Mouse (Mus musculus) embryonic facial prominence, embryonic 12.5 days (tissue): Measurements from ENCODE around the gene 4930432K21Rik. TPM values are rescaled to one million over a fixed set of nuclear protein-coding genes. Genes with fewer than 3 reads are reported as not detected.
A peak's percentile ranks its signal among the peaks of the same experiment; 100 is the strongest.

Source experiments
- ATAC-seq: fragments of 200-750 bp; cut with Nextera tagmentation; 2 replicates; pipeline ENCODE4 v1.8.0; 2017; ENCODE audit not compliant: insufficient number of reproducible peaks, insufficient read depth, low FRiP score, low TSS enrichment
- H3K27ac ChIP-seq: fragments of 300-500 bp; sonication (generic); 2 replicates; pipeline ENCODE4 v1.5.1; 2016; ENCODE audit warnings: mild to moderate bottlenecking
- H3K27me3 ChIP-seq: fragments of 300-500 bp; sonication (generic); 2 replicates; pipeline ENCODE4 v1.6.1; 2016; ENCODE audit warnings: mild to moderate bottlenecking, moderate library complexity
- H3K36me3 ChIP-seq: fragments of 300-500 bp; sonication (generic); 2 replicates; pipeline ENCODE4 v1.6.1; 2016; ENCODE audit warnings: mild to moderate bottlenecking
- H3K4me1 ChIP-seq: fragments of 300-500 bp; sonication (generic); 2 replicates; pipeline ENCODE4 v1.6.1; 2016
- H3K4me2 ChIP-seq: fragments of 300-500 bp; sonication (generic); replicated peaks from 2 replicates; pipeline ENCODE4 v1.6.1; 2016; ENCODE audit warnings: mild to moderate bottlenecking, moderate library complexity
- H3K4me3 ChIP-seq: fragments of 300-500 bp; sonication (generic); 2 replicates; pipeline ENCODE4 v1.5.1; 2016; ENCODE audit warnings: mild to moderate bottlenecking
- H3K9ac ChIP-seq: fragments of 300-500 bp; sonication (generic); 2 replicates; pipeline ENCODE4 v1.6.1; 2016; ENCODE audit warnings: mild to moderate bottlenecking, moderate library complexity
- H3K9me3 ChIP-seq: fragments of 300-500 bp; sonication (generic); 2 replicates; pipeline ENCODE4 v1.6.1; 2016; ENCODE audit warnings: mild to moderate bottlenecking, moderate library complexity
- WGBS: fragments of 180-500 bp; shearing (Covaris S2); methylation state at CpG from one replicate; pipeline ENCODE4 v1.1.7; 2016; 5-methylcytosine and 5-hydroxymethylcytosine counted together
- polyA plus RNA-seq: library from polyadenylated mRNA; unstranded; fragments of >200 nt; fragmentation: Nextera tagmentation; extraction: Ambion mirVana; gene quantifications from 2 replicates; pipeline ENCODE4 v1.2.1, GENCODE M21; 2016

Gene 4930432K21Rik
- polyA plus RNA-seq, 1 experiment from 2014 or later = 2.4 TPM

DNA sequence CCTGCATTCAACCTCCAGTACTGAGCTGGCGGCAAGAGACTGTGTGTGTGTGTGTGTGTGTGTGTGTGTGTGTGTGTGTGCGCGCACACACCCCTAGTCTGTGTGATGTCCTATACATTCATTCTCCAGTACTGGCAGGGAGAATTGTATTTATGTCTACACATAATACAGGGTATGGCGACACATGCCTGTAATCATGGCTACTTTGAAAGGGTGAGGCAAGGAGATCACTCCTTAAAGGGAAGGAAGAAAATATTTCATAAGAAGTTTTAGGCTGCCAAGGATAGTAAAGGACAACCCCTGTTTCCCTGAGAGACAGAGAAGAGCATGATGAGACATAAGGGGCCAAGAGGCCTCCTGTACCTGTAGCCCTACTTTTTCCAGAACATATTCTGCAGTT is 9.8 kb downstream of the 4930432K21Rik start:
- H3K9me3 ChIP-seq = no peaks in the 10 kb centered on the region
- no peak for ATAC-seq
- H3K9ac ChIP-seq = no peak overlapping the region
- H3K4me2 ChIP-seq = no peak overlapping the region
- no peaks in the 10 kb centered on the region for H3K4me1 ChIP-seq
- no peaks in the 10 kb centered on the region for H3K27me3 ChIP-seq
- H3K27ac ChIP-seq = no peak overlapping the region
- 93% methylated on average over 4 of the region's 4 CpGs for WGBS
- H3K4me3 ChIP-seq = no peak overlapping the region
- H3K36me3 ChIP-seq = peaks cover 24% of the 10 kb centered on the region

DNA sequence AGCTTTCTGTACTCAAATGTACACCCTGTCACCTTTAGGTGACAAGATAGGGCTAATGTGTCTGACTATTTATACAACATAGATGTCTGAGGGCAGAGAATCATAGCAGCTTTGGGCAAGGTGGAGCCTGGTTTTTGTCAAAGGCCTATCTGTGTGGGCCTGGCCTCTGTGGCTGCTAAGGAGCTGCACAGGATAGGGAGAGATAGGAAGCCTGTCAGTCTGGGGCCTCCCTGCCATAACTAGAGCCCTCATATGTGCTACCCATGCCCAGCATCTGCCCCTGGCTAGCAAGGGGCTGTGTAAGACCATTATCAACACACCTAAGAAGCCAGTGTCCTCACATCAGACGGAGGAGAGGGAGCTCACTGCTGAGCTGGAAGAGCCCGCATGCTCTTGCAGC is 19.9 kb downstream of the 4930432K21Rik start:
- Histone ChIP-seq H3K4me1 (no peaks in the 10 kb centered on the region), H3K4me2 (no peak overlapping the region), H3K9me3 (no peaks in the 10 kb centered on the region), H3K27ac (no peak overlapping the region), H3K27me3 (no peaks in the 10 kb centered on the region), H3K9ac (no peak overlapping the region), H3K4me3 (no peak overlapping the region), H3K36me3 (peaks cover 27% of the 10 kb centered on the region)
- WGBS = 89% methylated on average over 2 of the region's 2 CpGs
- no peak for ATAC-seq

DNA sequence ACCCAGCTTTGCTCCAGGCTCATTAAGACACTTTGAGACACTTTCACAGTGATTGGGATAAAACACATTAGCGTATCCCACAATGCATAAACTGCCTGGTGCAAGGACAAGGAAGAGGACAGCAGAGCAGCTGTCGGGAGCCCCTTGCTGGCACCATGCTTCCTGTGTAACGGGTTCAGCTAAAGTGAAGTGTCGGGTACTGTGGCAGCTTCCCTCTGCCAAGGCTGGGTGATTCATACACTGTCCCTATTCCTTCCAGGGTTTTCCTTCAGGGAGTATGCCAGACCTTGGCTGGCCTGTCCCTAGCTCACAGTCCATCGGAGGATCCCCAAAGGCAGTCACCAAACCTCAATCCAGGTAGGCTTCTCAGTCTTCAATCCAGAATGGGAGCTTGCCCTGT is 22.3 kb downstream of the 4930432K21Rik start:
- H3K9me3 ChIP-seq = no peaks in the 10 kb centered on the region
- no peak overlapping the region for H3K4me3 ChIP-seq

DNA sequence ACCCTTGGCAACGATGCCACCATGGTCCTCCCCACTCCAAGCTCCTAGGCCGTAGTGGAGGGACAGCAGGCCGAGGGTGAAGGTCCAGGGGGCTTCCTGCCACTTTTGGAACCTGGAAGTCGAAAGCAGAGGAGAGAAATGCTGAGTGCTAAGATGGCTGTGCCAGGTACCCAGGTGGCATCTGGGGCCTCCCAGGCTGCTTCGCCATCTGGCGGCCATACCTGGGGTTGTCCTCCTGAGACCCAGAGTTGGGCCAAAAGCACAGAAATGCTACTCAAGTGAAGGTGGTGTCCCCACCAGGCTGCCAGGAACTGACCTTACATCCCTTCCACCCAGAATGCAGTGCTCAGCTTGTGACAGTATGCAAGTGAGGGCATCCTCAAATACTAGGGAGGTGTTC is 26.0 kb downstream of the 4930432K21Rik start:
- H3K4me2 ChIP-seq = no peak overlapping the region
- 84% methylated on average over 6 of the region's 6 CpGs for WGBS
- H3K9me3 ChIP-seq = no peaks in the 10 kb centered on the region
- H3K4me3 ChIP-seq = no peak overlapping the region
- no peaks in the 10 kb centered on the region for H3K27me3 ChIP-seq
- peaks cover 5% of the 10 kb centered on the region for H3K4me1 ChIP-seq
- H3K9ac ChIP-seq = no peak overlapping the region
- H3K27ac ChIP-seq = no peak overlapping the region
- H3K36me3 ChIP-seq = peaks cover 81% of the 10 kb centered on the region
- no peak for ATAC-seq

More for the DNA sequence above, 22.3 kb downstream of the 4930432K21Rik start:
- Histone ChIP-seq H3K9ac (no peak overlapping the region), H3K27me3 (no peaks in the 10 kb centered on the region), H3K36me3 (peaks cover 51% of the 10 kb centered on the region), H3K27ac (no peak overlapping the region), H3K4me2 (no peak overlapping the region), H3K4me1 (no peaks in the 10 kb centered on the region)
- WGBS = 91% methylated on average over 5 of the region's 5 CpGs
- no peak for ATAC-seq

DNA sequence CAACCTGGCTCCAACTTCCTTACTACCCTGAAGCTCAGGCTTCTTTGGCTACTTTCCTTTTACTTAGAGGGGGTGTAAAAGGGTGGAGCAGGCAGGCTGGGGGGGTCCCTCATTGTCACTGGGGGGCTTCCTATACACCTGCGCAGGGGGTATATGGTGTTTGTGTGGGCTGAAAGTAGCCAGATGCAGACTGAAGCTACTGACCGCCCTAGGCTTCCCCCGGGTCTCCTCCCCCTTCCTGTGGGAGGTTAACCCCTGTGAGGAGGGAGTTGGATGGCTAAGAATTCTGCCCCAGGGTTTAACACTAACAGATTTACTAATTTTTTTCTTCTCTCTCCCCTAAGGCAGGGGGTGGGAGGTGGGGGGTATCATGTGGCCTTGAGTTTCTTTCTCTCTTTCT is 28.7 kb downstream of the 4930432K21Rik start:
- no peaks in the 10 kb centered on the region for H3K9me3 ChIP-seq
- no peak for ATAC-seq
- H3K9ac ChIP-seq = no peak overlapping the region
- peaks cover 65% of the 10 kb centered on the region for H3K36me3 ChIP-seq
- H3K27me3 ChIP-seq = no peaks in the 10 kb centered on the region
- H3K4me1 ChIP-seq = peaks cover 32% of the 10 kb centered on the region
- no peak overlapping the region for H3K27ac ChIP-seq
- H3K4me3 ChIP-seq = no peak overlapping the region
- WGBS = 29% methylated on average over 3 of the region's 3 CpGs
- 0 out of 2 replicates have a peak overlapping the region, but pooled peaks have one; percentile 13 for H3K4me2 ChIP-seq

DNA sequence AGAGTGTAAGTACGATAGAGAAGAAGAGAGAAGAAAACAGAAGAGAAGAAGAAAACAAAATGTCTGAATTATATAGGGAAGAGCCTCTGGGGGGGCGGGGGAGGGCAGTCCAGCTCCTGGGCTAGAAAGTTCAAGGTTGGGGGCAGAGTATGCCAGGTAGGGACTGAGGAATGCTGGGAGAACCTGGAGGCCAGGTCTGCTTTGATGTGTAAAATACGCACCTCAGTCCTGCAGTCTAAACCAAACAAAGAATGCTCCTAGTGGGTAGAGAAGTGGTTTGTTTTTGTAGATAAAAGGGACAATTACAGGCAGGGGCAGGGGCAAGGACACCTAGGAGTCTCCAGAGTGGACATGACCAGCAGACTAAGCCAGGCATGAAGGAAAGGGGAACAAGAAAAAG is 29.6 kb downstream of the 4930432K21Rik start:
- H3K4me1 ChIP-seq = peaks cover 36% of the 10 kb centered on the region
- no peak for ATAC-seq
- H3K4me2 ChIP-seq = no peak overlapping the region
- H3K27ac ChIP-seq = no peak overlapping the region
- 92% methylated on average over 3 of the region's 3 CpGs for WGBS
- H3K27me3 ChIP-seq = no peaks in the 10 kb centered on the region
- H3K9me3 ChIP-seq = no peaks in the 10 kb centered on the region
- no peak overlapping the region for H3K9ac ChIP-seq
- H3K4me3 ChIP-seq = no peak overlapping the region
- H3K36me3 ChIP-seq = peaks cover 57% of the 10 kb centered on the region

DNA sequence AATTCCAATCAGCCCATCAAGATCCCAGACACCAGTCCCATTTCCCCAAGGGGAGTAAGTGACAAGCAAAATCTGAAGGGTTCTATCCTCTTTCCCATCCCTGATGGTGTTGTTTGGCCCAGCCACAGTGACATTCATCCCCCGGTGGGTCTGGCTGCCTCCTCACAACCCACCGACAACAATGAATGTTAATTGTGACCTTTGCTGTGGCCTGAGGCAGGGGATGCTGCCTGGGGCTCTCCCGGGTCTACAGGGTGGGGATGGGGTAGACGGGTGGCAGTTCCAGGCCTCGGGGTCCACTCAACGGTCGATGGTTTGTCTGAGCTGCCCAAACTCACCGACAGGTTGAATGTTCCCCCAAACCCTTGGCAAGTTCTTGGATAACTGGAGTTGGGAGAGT is 30.8 kb downstream of the 4930432K21Rik start:
- 76% methylated on average over 8 of the region's 8 CpGs for WGBS
- peaks cover 45% of the 10 kb centered on the region for H3K36me3 ChIP-seq

DNA sequence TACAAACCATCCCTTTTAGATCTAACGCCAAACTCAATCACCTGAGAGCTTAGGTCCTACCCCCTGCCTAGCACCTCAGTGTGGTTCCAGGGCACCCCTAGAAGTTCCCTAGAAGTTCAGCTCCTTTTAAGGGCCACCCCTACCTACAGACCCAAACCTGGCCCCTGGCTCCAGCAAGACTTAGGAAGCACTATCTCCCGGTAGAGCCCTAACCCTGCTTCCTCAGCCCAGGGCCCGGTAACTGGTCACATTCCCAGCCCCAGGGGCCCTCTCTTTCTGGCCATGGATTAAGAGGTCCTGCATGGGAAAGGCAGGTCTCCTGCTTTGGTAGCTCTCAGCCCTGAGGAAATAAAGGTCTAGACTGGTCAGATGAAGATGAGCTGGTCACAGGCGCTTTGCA is 32.1 kb downstream of the 4930432K21Rik start:
- H3K36me3 ChIP-seq = peaks cover 32% of the 10 kb centered on the region
- H3K27ac ChIP-seq = peak overlapping the region; percentile 91
- no peak for ATAC-seq
- 10% methylated on average over 4 of the region's 4 CpGs for WGBS
- H3K27me3 ChIP-seq = no peaks in the 10 kb centered on the region
- no peaks in the 10 kb centered on the region for H3K9me3 ChIP-seq
- peak overlapping the region; percentile 27 for H3K4me3 ChIP-seq
- peak overlapping the region; percentile 55 for H3K9ac ChIP-seq
- H3K4me2 ChIP-seq = peak overlapping the region; percentile 57
- peaks cover 47% of the 10 kb centered on the region for H3K4me1 ChIP-seq

More for the DNA sequence above, 30.8 kb downstream of the 4930432K21Rik start:
- Histone ChIP-seq H3K9ac (no peak overlapping the region), H3K4me2 (no peak overlapping the region), H3K4me1 (peaks cover 42% of the 10 kb centered on the region), H3K27me3 (no peaks in the 10 kb centered on the region), H3K9me3 (no peaks in the 10 kb centered on the region), H3K27ac (no peak overlapping the region), H3K4me3 (no peak overlapping the region)
- no peak for ATAC-seq

DNA sequence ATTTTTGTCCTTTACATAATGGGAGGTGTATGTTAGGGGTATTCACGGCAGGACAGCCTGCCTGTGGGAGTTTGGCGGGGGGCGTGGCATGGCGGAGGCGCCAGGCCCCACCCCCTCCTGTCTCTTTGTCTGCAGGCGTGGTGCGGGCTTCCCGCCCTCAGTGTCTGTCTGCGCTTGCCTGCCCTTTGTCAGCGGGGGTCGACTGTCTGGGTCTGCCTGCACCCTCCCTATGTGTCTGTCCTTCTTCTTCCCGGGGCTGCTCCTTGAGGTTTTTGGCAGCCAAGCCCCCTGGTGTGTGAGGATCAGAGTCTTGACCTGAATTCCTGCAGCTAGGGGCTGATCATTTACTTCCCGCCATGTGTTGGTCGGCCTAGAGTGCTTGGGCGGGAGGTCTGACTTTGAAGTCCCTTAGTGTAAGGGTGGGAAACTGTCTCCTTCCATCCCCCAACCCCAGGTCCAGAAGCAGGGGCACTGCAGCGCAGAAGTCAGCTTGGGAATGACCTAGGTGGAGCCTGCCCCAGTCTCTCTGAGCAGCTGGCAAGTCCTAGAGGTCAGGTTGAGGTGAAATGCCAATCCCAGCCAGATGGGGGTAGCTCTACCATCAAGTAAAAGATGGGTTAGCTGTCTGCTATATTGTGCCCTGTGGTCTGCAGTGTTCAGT is 32.8 kb downstream of the 4930432K21Rik start:
- H3K27me3 ChIP-seq = no peaks in the 10 kb centered on the region
- peaks cover 48% of the 10 kb centered on the region for H3K4me1 ChIP-seq
- ATAC-seq = peak; percentile 62
- peak overlapping the region; percentile 27 for H3K4me3 ChIP-seq
- H3K9me3 ChIP-seq = no peaks in the 10 kb centered on the region
- H3K27ac ChIP-seq = peak overlapping the region; percentile 91
- H3K4me2 ChIP-seq = peak overlapping the region; percentile 57
- H3K36me3 ChIP-seq = peaks cover 25% of the 10 kb centered on the region
- peak overlapping the region; percentile 55 for H3K9ac ChIP-seq
- 2% methylated on average over 16 of the region's 16 CpGs for WGBS

DNA sequence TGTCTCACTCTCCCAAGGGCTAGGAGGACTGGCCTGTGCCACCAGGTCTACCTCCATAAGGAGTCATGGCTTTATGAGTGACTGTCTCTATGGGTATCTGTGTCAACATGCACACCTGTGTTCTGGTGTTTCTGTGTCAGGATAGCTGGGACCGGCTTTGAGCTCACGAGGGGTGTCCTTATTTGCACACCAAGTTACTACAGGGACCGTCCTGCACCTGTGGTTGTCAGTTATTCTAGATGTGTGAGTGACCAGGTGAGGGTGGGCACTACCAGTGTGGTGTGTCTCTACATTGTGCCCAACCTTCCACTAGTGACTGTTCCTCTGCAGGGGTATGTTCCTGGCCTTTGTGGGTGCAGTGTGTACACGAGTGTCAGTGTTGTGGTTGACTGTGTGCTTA is 35.0 kb downstream of the 4930432K21Rik start:
- H3K27me3 ChIP-seq = no peaks in the 10 kb centered on the region
- peak overlapping the region; percentile 98 for H3K9ac ChIP-seq
- ATAC-seq = no peak
- H3K4me3 ChIP-seq = peak overlapping the region; percentile 81
- H3K4me1 ChIP-seq = peaks cover 49% of the 10 kb centered on the region
- H3K27ac ChIP-seq = peak overlapping the region; percentile 94
- peaks cover 11% of the 10 kb centered on the region for H3K36me3 ChIP-seq
- 48% methylated on average over 4 of the region's 4 CpGs for WGBS
- no peaks in the 10 kb centered on the region for H3K9me3 ChIP-seq
- H3K4me2 ChIP-seq = peak overlapping the region; percentile 64

DNA sequence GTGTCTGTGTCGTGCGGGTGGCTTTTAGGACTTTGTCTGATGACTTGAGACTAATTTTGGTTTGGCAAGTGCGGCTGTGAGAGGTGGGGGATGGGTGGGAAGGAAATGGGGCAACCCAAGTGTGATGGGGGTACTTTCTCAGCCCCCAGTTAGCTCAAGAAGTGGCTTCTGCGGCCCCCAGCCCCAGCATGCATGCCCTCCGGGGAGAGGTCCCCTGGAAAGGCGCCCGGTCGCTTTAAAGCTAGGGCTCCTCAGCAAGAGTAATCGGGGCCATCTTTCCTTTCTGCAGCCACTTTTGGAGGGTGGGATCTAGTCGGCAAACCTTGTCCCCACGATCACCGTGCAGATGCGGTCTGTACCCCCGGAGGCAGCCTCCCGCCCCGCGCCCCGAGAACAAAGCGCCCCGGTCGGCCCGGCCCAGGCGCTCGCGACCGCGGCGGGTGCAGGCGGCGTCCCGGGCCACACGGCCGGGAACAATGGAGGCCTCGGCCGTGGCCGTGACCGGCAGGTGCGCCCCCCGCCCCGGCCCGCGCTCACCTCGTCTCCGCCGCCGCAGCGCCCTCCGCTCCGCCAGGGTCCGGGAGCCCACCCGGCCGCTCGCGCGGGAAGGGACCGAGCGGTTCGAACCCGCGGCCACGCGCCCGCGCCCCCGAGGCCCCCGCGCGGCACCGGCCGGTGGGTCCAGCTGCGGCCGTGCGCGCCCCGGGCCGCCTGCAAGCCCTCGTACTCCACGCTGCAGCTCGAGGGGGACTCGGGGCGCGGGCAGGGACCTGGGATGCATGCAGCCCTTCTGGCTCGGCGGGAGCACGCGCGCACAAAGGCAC is 35.6 kb downstream of the 4930432K21Rik start:
- peak; percentile 2; the same call in 1 of the 2 replicates for ATAC-seq
- peak overlapping the region; percentile 64 for H3K4me2 ChIP-seq
- WGBS = 1% methylated on average over 87 of the region's 87 CpGs
- no peaks in the 10 kb centered on the region for H3K9me3 ChIP-seq
- peaks cover 5% of the 10 kb centered on the region for H3K36me3 ChIP-seq
- H3K4me3 ChIP-seq = peak overlapping the region; percentile 81
- H3K27ac ChIP-seq = peak overlapping the region; percentile 94
- no peaks in the 10 kb centered on the region for H3K27me3 ChIP-seq
- H3K9ac ChIP-seq = peak overlapping the region; percentile 98
- H3K4me1 ChIP-seq = peaks cover 49% of the 10 kb centered on the region
